Mouse (Mus musculus) brain, embryonic 18.5 days (tissue): ENCODE results near the gene Fastk.
A peak's percentile ranks its signal among the peaks of the same experiment; 100 is the strongest.
"Not testable (repeated sequence)": the region's sequence is repeated elsewhere in the genome, so short reads cannot be mapped to it uniquely, and the experiment has no call there.

ENCODE experiments used
- DNase-seq: peaks from one replicate; pipeline ENCODE4 v3.0.0-alpha.2; 2012; ENCODE audit warnings: low read depth, low spot score

Fastk gene

GRCm38 (mm10) chr5:24424004-24424781 lies 20.9 kb downstream of the Fastk start:
- no peak for DNase-seq

DNA sequence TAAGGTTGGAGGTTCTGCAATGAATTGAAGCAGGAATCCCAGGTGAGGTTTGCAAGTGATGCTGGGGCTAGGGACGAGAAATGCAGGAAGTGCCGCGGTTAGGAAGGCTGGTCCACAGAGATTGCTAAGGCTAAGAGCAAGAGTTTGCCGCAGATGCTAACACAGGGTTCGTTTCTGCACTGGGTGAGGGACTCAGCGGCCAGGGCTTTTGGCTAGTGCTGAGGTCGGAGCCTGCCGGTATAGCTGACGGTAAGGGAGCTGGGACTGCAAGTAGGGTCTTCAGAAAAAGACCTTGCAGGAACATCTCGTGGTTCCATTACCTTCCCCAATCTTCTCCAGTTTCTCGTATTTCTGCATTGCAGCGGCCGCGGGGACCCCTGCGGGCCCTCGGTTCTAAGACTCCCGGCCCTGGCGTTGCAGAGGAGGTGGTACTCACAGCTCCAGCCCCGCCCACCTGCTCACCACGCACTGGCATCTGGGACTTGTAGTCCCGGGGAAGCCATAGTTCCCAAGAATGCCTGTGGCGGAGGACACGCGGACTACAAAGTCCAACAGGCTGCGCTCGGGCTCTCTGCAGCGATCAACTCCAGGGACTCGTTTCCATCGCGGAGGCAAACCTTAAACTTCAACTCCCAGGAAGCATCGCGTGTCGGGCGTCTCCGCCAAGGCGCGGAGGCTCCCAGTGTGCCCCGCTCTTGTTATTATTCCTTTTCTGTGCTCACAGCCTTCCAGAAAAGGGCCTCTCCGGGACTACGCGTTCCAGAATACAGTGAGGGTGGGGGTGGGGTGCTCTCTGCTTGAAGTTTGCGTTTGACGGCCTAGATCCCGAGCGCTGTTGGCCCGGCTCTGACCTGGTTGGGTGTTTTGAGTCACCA lies 21.7 kb downstream of the Fastk start, which contains the start of the genes Cdk5 and Slc4a2:
Gene Cdk5, minus strand, starts transcription at position 402 of the 875 bp plus-strand sequence.
Gene Slc4a2, plus strand, starts transcription at position 709 of the 875 bp plus-strand sequence.
- peak; percentile 100 for DNase-seq

DNA sequence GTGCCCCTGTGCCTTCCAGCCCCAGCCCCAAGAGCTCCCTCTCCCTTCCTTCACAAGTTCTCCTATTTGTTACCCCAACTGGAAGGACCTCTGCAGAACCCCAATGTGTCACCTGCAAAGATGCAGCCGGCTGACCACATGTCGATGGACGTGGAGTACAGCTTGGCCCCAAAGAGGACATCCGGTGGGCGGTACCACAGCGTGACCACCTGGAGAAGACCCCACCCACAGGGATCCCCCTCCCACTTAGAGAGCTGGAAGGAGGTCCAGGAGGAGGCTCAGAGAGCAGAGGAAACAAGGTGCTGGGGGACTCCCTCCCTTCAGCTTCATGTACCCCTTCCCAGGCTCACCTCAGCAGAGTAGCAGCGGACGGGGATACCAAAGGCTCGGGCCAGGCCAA lies 24.7 kb downstream of the Fastk start:
- no peak for DNase-seq

DNA sequence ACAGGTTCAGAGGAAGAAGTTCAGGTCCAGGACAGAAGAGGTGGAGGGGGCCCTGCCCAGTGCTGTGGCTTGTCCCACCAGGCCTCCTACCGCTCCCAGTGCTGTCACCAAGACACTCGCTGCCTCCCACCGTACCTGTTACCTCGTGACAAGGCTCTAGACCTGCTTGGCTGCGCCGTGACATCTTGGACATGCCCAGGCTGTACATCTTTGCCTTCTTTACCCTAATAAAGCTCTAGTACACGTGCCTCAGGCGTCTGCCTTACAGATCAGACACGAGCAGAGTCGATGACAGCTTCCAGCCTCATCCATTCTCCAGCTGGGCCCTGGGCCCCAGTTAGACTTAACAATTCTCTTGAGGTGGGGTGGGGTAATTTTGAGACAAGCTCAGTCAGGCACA lies 27.5 kb downstream of the Fastk start:
- DNase-seq = no peak

DNA sequence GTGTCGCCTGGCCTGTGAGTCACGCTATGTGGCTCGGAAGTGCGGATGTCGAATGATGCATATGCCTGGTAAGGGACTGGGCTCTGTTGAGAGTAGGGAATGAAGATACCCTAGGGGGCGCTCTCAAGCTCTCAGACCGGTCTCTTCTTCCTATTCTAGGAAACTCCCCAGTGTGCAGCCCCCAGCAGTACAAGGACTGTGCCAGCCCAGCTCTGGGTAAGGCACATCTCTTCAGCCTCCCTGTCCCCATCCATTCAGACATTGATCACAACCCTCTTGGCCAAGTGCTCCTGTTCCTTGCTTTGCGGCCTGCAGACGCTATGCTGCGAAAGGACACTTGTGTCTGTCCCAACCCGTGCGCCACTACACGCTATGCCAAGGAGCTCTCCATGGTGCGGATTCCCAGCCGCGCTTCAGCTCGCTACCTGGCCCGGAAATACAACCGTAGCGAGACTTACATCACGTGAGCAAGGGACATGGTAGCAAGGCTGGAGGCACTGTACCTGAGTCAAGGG lies 28.8 kb downstream of the Fastk start:
- DNase-seq = no peak

- no peak for DNase-seq
Measured at GRCm38 (mm10) chr5:24413938-24414337, 31.1 kb downstream of the Fastk start.

GRCm38 (mm10) chr5:24413042-24413693 lies 31.9 kb downstream of the Fastk start, which contains the start of gene Asic3:
TSS of gene Asic3 (plus strand) at chr5:24413392.
- no peak for DNase-seq

GRCm38 (mm10) chr5:24412063-24412462 lies 33.0 kb downstream of the Fastk start:
- no peak for DNase-seq

DNA sequence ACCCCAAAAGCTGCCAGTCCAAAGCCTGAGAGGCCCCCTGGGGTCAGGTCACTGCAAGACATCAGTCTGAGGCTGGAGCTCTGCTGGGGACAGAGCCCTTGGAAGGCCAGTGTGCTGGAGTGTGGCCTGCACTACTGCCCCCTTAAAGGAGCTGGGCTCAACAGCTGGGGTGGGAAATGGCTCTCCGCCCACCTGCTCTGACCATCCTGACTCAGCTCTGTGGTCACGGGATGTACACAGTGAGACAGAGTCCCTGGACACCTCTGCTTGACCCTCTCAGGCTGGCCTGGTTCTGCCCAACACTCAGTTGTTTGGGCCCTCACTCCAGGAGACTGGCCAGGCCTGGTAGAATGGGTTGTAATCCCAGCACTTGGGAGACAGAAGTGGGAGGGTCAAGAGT lies 35.6 kb downstream of the Fastk start:
- DNase-seq = no peak

GRCm38 (mm10) chr5:24408651-24409050 lies 36.4 kb downstream of the Fastk start:
- DNase-seq = no peak

GRCm38 (mm10) chr5:24405389-24405876 lies 39.7 kb downstream of the Fastk start:
- no peak for DNase-seq

- no peak for DNase-seq
Measured at GRCm38 (mm10) chr5:24404594-24405360, 40.3 kb downstream of the Fastk start.

DNA sequence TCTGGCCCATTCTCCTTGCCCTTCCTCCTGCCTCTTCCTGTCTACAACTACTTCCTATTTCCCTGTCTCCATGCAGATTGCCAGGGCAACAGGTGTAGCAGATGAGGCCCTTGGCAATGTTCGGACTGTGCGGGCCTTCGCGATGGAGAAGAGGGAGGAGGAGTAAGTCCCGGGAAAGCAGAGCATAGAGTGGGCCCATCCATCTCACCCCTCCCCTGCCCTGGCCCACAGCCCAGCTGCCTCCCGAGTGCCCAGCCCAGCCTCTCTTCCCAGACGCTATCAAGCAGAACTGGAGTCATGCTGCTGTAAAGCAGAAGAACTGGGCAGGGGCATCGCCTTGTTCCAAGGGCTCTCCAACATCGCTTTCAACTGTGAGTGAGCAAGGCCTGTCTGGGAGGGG lies 43.1 kb downstream of the Fastk start:
- no peak for DNase-seq

- DNase-seq = no peak
Measured at GRCm38 (mm10) chr5:24400911-24401605, 44.0 kb downstream of the Fastk start.

DNA sequence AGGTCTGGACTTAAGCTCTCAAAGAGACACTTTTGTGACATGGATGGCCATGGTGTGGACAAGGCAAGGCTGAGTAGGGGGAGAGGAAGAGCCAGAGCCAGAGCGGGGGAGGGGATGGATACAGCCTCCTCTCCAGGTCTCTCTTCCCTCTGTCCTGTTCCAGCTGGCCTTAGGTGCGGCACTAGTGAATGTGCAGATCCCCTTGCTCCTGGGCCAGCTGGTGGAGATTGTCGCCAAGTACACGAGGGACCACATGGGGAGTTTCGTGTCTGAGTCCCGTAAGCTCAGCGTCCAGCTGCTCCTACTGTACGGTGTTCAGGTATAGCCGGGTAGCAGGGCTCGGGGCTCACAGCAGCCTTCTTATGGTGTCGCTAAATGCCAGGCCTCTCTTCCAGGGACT lies 44.7 kb downstream of the Fastk start:
- DNase-seq = no peak

- no peak for DNase-seq
Measured at GRCm38 (mm10) chr5:24399686-24400085, 45.4 kb downstream of the Fastk start.

DNA sequence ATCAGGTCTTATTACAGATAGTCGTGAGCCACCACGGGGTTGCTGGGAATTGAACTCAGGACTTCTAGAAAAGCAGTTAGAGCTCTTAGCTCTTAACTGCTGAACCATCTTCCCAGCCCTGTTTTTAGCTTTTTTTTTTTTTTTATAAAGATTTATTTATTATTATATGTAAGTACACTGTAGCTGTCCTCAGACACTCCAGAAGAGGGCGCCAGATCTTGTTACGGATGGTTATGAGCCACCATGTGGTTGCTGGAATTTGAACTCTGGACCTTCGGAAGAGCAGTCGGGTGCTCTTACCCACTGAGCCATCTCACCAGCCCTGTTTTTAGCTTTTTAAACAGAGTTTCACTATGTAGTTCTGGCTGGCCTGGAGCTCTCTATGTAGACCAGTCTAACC lies 48.8 kb downstream of the Fastk start:
- DNase-seq = not testable (repeated sequence)

DNA sequence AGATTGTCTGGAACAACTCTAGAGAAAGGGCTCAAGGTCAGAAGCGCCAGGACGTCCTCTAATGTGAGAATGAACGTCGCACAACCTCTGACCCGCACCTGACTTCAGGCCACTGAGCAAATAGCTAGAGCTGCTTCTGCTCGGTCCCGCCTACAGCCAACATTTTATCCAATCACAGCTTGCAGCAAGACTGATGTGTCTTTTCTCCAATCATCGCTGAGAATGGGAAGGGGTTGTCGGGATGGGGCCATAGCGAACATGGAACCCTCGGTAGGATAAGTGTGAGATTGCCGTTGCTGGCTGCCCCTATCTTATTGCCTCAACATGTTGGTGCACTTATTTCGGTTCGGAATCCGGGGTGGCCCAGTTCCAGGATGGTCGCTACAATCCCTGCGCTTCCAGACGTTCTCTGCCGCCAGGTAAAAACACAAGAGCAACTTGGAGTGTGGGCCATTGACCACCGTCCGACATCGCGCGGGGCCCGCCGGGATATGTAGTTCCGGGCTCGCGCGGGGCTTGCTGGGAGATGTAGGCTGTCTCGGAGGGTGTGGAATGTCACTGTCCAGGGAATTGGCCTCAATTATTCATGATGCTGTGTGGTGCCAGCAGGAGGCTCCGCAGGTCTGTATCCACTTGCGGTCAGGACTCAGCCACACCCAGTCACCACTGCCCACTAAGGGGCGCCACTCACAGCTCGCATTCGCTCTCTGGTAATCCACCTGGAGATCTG lies 50.8 kb downstream of the Fastk start:
- DNase-seq = peak; percentile 95

DNA sequence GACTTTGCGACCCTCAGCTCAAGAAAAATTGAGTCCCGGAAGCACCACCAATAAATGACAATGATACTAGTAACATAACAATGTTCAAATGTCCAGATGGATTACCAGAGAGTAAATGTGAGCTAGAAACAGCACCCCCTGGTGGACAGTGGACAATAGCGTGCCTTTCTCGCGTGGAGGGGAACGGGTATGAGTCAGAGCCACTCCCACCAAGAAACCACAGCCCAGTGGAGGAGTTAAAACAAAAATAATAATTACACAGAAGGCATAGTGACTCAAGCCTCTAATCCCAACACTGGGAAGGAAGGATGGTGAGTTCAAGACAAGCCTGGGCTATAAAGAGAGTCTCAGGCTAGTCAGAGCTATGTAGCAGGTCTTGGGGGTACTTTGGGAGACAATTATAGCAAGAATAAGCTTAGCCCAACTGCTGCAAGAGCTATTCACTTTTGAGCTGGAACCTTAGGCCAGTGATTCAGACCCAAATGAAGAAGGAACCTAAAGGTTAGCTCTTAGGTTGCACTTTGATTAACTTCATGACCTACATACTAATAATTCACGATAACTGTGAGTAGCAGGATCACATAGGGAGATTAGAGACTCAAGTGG lies 51.6 kb downstream of the Fastk start, which contains the start of gene Abcb8:
Gene Abcb8, plus strand, starts transcription at position 272 of the 606 bp plus-strand sequence.
- DNase-seq = no peak
